Mouse (Mus musculus): ENCODE results near the gene G3bp2. TPM values are rescaled to one million over a fixed set of nuclear protein-coding genes. Genes with fewer than 3 reads are reported as not detected.
A peak's percentile ranks its signal among the peaks of the same experiment; 100 is the strongest.
"Not testable (repeated sequence)": the region's sequence is repeated elsewhere in the genome, so short reads cannot be mapped to it uniquely, and the experiment has no call there.

Gene G3bp2
- 79.7 and 93.4 TPM in 2 replicates for polyA plus RNA-seq (2015; fragmentation: Nextera tagmentation; extraction: Ambion mirVana)

- WGBS (ENCODE audit: insufficient replicate concordance): under 1% methylated on average over 65 of the region's 65 CpGs
- no peaks in the 10 kb centered on the region for H3K36me3 ChIP-seq
- no peaks in the 10 kb centered on the region for H3K9me3 ChIP-seq (replicated peaks)
- DNase-seq (peak; percentile 93), ATAC-seq (ENCODE audit: low read depth) (peak; percentile 95)
- H3K4me1 ChIP-seq (replicated peaks): peaks cover 62% of the 10 kb centered on the region
- peak within 1 kb of the TSS; percentile 92 for H3K27ac ChIP-seq
- H3K27me3 ChIP-seq: no peaks in the 10 kb centered on the region
- peak within 1 kb of the TSS; percentile 95 for H3K4me3 ChIP-seq (replicated peaks)
- H3K4me2 ChIP-seq: peak within 1 kb of the TSS; percentile 99
- H3K9ac ChIP-seq: peak within 1 kb of the TSS; percentile 95
Observed at GRCm38 (mm10) chr5:92083417-92084038, at the start of gene G3bp2. G3bp2 (minus strand) TSS chr5:92083719.

DNA sequence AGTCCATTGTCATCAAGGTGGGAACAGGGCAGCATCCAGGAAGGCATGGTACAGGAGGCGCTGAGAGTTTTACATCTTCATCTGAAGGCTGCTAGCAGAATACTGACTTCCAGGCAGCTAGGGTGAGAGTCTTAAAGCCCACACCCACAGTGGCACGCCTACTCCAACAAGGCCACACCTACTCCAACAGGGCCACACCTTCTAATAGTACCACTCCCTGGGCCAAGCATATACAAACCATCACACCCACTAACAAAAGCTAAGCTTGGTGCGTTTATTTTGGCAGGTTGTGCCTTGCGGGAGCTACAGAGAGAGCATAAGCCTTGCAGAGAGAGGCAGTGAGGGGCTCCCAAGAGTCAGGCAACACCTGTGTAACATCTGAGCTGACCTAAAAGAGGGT is 49.5 kb upstream of the G3bp2 start:
- peak overlapping the region; percentile 57 for H3K27ac ChIP-seq
- WGBS (ENCODE audit: insufficient replicate concordance): 61% methylated on average over 4 of the region's 4 CpGs
- not testable (repeated sequence) for H3K9ac ChIP-seq

GRCm38 (mm10) chr5:92132127-92132526 is 48.6 kb upstream of the G3bp2 start:
- no peak for ATAC-seq (ENCODE audit: low read depth)
- WGBS (ENCODE audit: insufficient replicate concordance): 87% methylated on average over 4 of the region's 4 CpGs

More for the DNA sequence above, 49.5 kb upstream of the G3bp2 start:
- peak; percentile 64 for DNase-seq
- Histone ChIP-seq H3K4me1 (replicated peaks) (peaks cover 68% of the 10 kb centered on the region), H3K36me3 (peaks cover 18% of the 10 kb centered on the region), H3K4me3 (replicated peaks) (peak overlapping the region; percentile 45), H3K4me2 (peak overlapping the region; percentile 56)
- H3K27me3 ChIP-seq; H3K9me3 ChIP-seq (replicated peaks); ATAC-seq (ENCODE audit: low read depth): not testable (repeated sequence)

GRCm38 (mm10) chr5:92130040-92130682 is 46.6 kb upstream of the G3bp2 start:
- H3K4me3 ChIP-seq (replicated peaks): no peak overlapping the region
- H3K9me3 ChIP-seq (replicated peaks): no peaks in the 10 kb centered on the region
- no peak overlapping the region for H3K9ac ChIP-seq
- peak overlapping the region; percentile 80; the same call in 1 of the 2 replicates for H3K4me2 ChIP-seq
- DNase-seq (no peak), ATAC-seq (ENCODE audit: low read depth) (no peak)
- H3K27me3 ChIP-seq: no peaks in the 10 kb centered on the region
- peak overlapping the region; percentile 99 for H3K27ac ChIP-seq
- peaks cover 18% of the 10 kb centered on the region for H3K36me3 ChIP-seq
- WGBS (ENCODE audit: insufficient replicate concordance): 78% methylated on average over 6 of the region's 6 CpGs
- peaks cover 74% of the 10 kb centered on the region for H3K4me1 ChIP-seq (replicated peaks)

More at GRCm38 (mm10) chr5:92132127-92132526, 48.6 kb upstream of the G3bp2 start:
- Histone ChIP-seq H3K27ac (no peak overlapping the region), H3K9ac (peak overlapping the region; percentile 3; the same call in 1 of the 2 replicates), H3K4me1 (replicated peaks) (peaks cover 75% of the 10 kb centered on the region), H3K4me3 (replicated peaks) (peak overlapping the region; percentile 45), H3K27me3 (no peaks in the 10 kb centered on the region), H3K9me3 (replicated peaks) (no peaks in the 10 kb centered on the region), H3K36me3 (peaks cover 18% of the 10 kb centered on the region), H3K4me2 (peak overlapping the region; percentile 56)
- DNase-seq: no peak

- DNase-seq: no peak
- Histone ChIP-seq H3K27ac (peak overlapping the region; percentile 99), H3K9ac (peak overlapping the region; percentile 76), H3K4me1 (replicated peaks) (peaks cover 73% of the 10 kb centered on the region), H3K9me3 (replicated peaks) (no peaks in the 10 kb centered on the region), H3K4me3 (replicated peaks) (peak overlapping the region; percentile 65), H3K36me3 (peaks cover 22% of the 10 kb centered on the region), H3K27me3 (no peaks in the 10 kb centered on the region), H3K4me2 (peak overlapping the region; percentile 80)
- ATAC-seq (ENCODE audit: low read depth): peak; percentile 3; the same call in 1 of the 2 replicates
- 64% methylated on average over 1 of the region's 1 CpGs for WGBS (ENCODE audit: insufficient replicate concordance)
Observed at GRCm38 (mm10) chr5:92129321-92129768, 45.8 kb upstream of the G3bp2 start.

DNA sequence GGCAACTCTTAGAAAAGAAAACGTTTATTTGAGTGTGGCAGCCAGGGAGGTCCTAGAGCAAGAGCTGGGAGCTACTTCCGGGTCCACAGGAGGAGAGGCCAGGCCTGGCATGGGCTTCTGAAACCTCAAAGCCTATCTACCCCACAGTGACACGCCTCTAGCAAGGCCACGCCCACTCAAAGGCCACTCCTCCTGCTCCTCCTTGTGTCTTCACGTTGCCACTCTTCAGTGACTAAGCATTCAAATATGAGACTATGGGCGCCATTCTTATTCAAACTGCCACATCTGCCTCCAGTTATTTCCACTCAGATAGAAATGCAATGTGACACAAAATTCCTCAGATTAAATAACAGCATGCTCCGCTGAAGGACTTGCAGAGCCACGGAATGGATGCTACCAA is 45.1 kb upstream of the G3bp2 start:
- Histone ChIP-seq H3K4me1 (replicated peaks) (peaks cover 67% of the 10 kb centered on the region), H3K27ac (peak overlapping the region; percentile 99), H3K36me3 (peaks cover 22% of the 10 kb centered on the region), H3K9ac (peak overlapping the region; percentile 78), H3K9me3 (replicated peaks) (no peaks in the 10 kb centered on the region), H3K27me3 (no peaks in the 10 kb centered on the region), H3K4me2 (peak overlapping the region; percentile 80), H3K4me3 (replicated peaks) (peak overlapping the region; percentile 65)
- WGBS (ENCODE audit: insufficient replicate concordance): 7% methylated on average over 8 of the region's 8 CpGs
- ATAC-seq (ENCODE audit: low read depth): peak; percentile 90
- DNase-seq: peak; percentile 95

- H3K4me2 ChIP-seq: peak overlapping the region; percentile 80
- peak overlapping the region; percentile 99 for H3K27ac ChIP-seq
- no peaks in the 10 kb centered on the region for H3K9me3 ChIP-seq (replicated peaks)
- 78% methylated on average over 10 of the region's 10 CpGs for WGBS (ENCODE audit: insufficient replicate concordance)
- H3K9ac ChIP-seq: peak overlapping the region; percentile 78
- H3K4me3 ChIP-seq (replicated peaks): peak overlapping the region; percentile 65
- peaks cover 59% of the 10 kb centered on the region for H3K4me1 ChIP-seq (replicated peaks)
- peaks cover 22% of the 10 kb centered on the region for H3K36me3 ChIP-seq
- DNase-seq (no peak), ATAC-seq (ENCODE audit: low read depth) (no peak)
- no peaks in the 10 kb centered on the region for H3K27me3 ChIP-seq
Observed at GRCm38 (mm10) chr5:92127751-92128150, 44.2 kb upstream of the G3bp2 start.

- H3K27me3 ChIP-seq: no peaks in the 10 kb centered on the region
- peak overlapping the region; percentile 78 for H3K9ac ChIP-seq
- DNase-seq (peak; percentile 72), ATAC-seq (ENCODE audit: low read depth) (peak; percentile 86)
- peaks cover 53% of the 10 kb centered on the region for H3K4me1 ChIP-seq (replicated peaks)
- peaks cover 22% of the 10 kb centered on the region for H3K36me3 ChIP-seq
- H3K27ac ChIP-seq: peak overlapping the region; percentile 99
- peak overlapping the region; percentile 65 for H3K4me3 ChIP-seq (replicated peaks)
- 0 out of 2 replicates have a peak, but pooled peaks cover 2% of the 10 kb centered on the region for H3K9me3 ChIP-seq (replicated peaks)
- 23% methylated on average over 9 of the region's 9 CpGs for WGBS (ENCODE audit: insufficient replicate concordance)
- peak overlapping the region; percentile 80 for H3K4me2 ChIP-seq
Observed at GRCm38 (mm10) chr5:92127141-92127625, 43.7 kb upstream of the G3bp2 start.

DNA sequence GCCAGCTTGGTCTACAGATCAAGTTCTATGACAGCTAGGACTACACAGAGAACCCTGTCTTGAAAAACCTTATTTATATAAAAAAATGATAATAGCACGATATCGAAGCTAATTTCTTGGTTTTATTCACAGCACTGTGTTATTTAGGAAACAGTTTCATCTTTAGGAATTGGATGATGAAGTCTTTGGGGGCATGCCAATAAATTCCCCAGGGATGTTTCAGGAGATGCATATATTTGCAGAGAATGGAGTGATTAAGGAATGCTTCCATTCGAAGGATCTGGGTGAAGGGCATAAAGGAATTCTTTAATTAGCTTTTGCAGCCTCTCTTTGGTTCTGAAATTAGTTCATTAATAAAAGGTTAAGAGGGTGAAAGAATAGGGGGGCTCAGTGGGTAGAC is 41.9 kb upstream of the G3bp2 start:
- DNase-seq (no peak), ATAC-seq (ENCODE audit: low read depth) (no peak)
- Histone ChIP-seq H3K36me3 (peaks cover 10% of the 10 kb centered on the region), H3K9me3 (replicated peaks) (0 out of 2 replicates have a peak, but pooled peaks cover 2% of the 10 kb centered on the region), H3K4me3 (replicated peaks) (no peak overlapping the region), H3K4me1 (replicated peaks) (peaks cover 44% of the 10 kb centered on the region), H3K27ac (no peak overlapping the region), H3K9ac (no peak overlapping the region), H3K27me3 (no peaks in the 10 kb centered on the region), H3K4me2 (no peak overlapping the region)
- WGBS (ENCODE audit: insufficient replicate concordance): 85% methylated on average over 3 of the region's 3 CpGs

DNA sequence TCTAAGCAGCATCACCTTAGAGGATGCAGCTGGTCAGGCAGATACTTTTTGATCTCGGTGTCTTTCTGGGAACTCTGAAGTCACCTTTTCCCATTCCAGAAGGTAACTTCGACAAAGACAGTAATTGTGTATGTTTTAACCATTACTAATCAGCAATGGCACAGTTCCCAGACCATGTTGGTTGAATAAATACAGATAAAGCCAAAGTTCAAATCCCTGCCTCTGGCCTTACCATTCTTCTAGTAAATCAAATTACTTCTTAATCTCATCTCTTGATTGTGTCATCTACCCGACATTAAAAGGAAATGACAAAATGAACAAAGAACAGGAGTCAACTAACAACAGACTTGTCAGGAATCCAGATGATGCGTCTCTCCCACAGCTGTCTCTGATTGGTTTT is 38.1 kb upstream of the G3bp2 start:
- H3K27ac ChIP-seq: no peak overlapping the region
- no peak overlapping the region for H3K4me2 ChIP-seq
- H3K4me1 ChIP-seq (replicated peaks): peaks cover 8% of the 10 kb centered on the region
- no peak overlapping the region for H3K4me3 ChIP-seq (replicated peaks)
- peaks cover 7% of the 10 kb centered on the region for H3K36me3 ChIP-seq
- no peaks in the 10 kb centered on the region for H3K27me3 ChIP-seq
- DNase-seq (no peak), ATAC-seq (ENCODE audit: low read depth) (no peak)
- H3K9me3 ChIP-seq (replicated peaks): 0 out of 2 replicates have a peak, but pooled peaks cover 2% of the 10 kb centered on the region
- 74% methylated on average over 4 of the region's 4 CpGs for whole genome bisulfite sequencing (ENCODE audit: insufficient replicate concordance)
- H3K9ac ChIP-seq: no peak overlapping the region

GRCm38 (mm10) chr5:92117823-92118403 is 34.4 kb upstream of the G3bp2 start:
- H3K27ac ChIP-seq: no peak overlapping the region
- WGBS (ENCODE audit: insufficient replicate concordance): 45% methylated on average over 12 of the region's 12 CpGs
- DNase-seq (no peak), ATAC-seq (ENCODE audit: low read depth) (peak; percentile 52)
- H3K27me3 ChIP-seq: peaks cover 11% of the 10 kb centered on the region
- H3K9ac ChIP-seq: no peak overlapping the region
- no peak overlapping the region for H3K4me2 ChIP-seq
- peaks cover 19% of the 10 kb centered on the region for H3K4me1 ChIP-seq (replicated peaks)
- H3K9me3 ChIP-seq (replicated peaks): 0 out of 2 replicates have a peak, but pooled peaks cover 2% of the 10 kb centered on the region
- no peak overlapping the region for H3K4me3 ChIP-seq (replicated peaks)
- peaks cover 1% of the 10 kb centered on the region for H3K36me3 ChIP-seq
